Mouse (Mus musculus) cerebellum, adult 11 months (tissue): ENCODE results near the gene Tcn2.
"Not testable (repeated sequence)": the region's sequence is repeated elsewhere in the genome, so short reads cannot be mapped to it uniquely, and the experiment has no call there.

ENCODE experiments used
- DNase-seq: peaks from one replicate; pipeline ENCODE4 v3.0.0; 2022

The Tcn2 gene

GRCm38 (mm10) chr11:3931511-3932211 is at the start of gene Tcn2:
Gene Tcn2 (minus strand): TSS chr11:3932159.
- DNase-seq: no peak

GRCm38 (mm10) chr11:3981536-3981935 is 49.6 kb upstream of the Tcn2 start:
- no peak for DNase-seq

- no peak for DNase-seq
Measured at GRCm38 (mm10) chr11:3978421-3978820, 46.5 kb upstream of the Tcn2 start.

GRCm38 (mm10) chr11:3976678-3977077 is 44.7 kb upstream of the Tcn2 start, which contains the start of gene 4930556J24Rik:
Gene 4930556J24Rik (minus strand): TSS chr11:3976778.
- DNase-seq: no peak

- DNase-seq: no peak
Measured at GRCm38 (mm10) chr11:3974311-3974710, 42.4 kb upstream of the Tcn2 start.

GRCm38 (mm10) chr11:3973081-3973480 is 41.1 kb upstream of the Tcn2 start:
- no peak for DNase-seq

- DNase-seq: no peak
Measured at GRCm38 (mm10) chr11:3970361-3970760, 38.4 kb upstream of the Tcn2 start.

GRCm38 (mm10) chr11:3969837-3970236 is 37.9 kb upstream of the Tcn2 start:
- no peak for DNase-seq

GRCm38 (mm10) chr11:3964416-3965172 is 32.6 kb upstream of the Tcn2 start:
- no peak for DNase-seq

- DNase-seq: peak; percentile 78
Measured at GRCm38 (mm10) chr11:3963610-3964415, 31.9 kb upstream of the Tcn2 start, which contains the start of gene Pes1. Gene Pes1 (plus strand): TSS chr11:3963975.

GRCm38 (mm10) chr11:3963155-3963554 is 31.2 kb upstream of the Tcn2 start:
- no peak for DNase-seq

GRCm38 (mm10) chr11:3961761-3962160 is 29.8 kb upstream of the Tcn2 start:
- DNase-seq: no peak

- DNase-seq: no peak
Measured at GRCm38 (mm10) chr11:3960901-3961300, 28.9 kb upstream of the Tcn2 start.

GRCm38 (mm10) chr11:3955371-3955770 is 23.4 kb upstream of the Tcn2 start:
- DNase-seq: not testable (repeated sequence)

GRCm38 (mm10) chr11:3954876-3955275 is 22.9 kb upstream of the Tcn2 start:
- DNase-seq: not testable (repeated sequence)

- DNase-seq: no peak
Measured at GRCm38 (mm10) chr11:3946386-3946785, 14.4 kb upstream of the Tcn2 start.

GRCm38 (mm10) chr11:3941371-3941770 is 9.4 kb upstream of the Tcn2 start:
- DNase-seq: no peak

GRCm38 (mm10) chr11:3937321-3937874 is 5.4 kb upstream of the Tcn2 start:
- no peak for DNase-seq

- no peak for DNase-seq
Measured at GRCm38 (mm10) chr11:3936318-3936717, 4.4 kb upstream of the Tcn2 start.

- no peak for DNase-seq
Measured at GRCm38 (mm10) chr11:3935135-3935534, 3.2 kb upstream of the Tcn2 start.

GRCm38 (mm10) chr11:3933756-3934285 is 1.9 kb upstream of the Tcn2 start:
- no peak for DNase-seq

GRCm38 (mm10) chr11:3930931-3931330 is 1.0 kb downstream of the Tcn2 start:
- no peak for DNase-seq

- no peak for DNase-seq
Measured at GRCm38 (mm10) chr11:3930019-3930418, 1.9 kb downstream of the Tcn2 start.
